Mouse (Mus musculus) A20 (cell line): ENCODE measurements around the gene Clstn3.
"Not testable (repeated sequence)": the region's sequence is repeated elsewhere in the genome, so short reads cannot be mapped to it uniquely, and the experiment has no call there.

ENCODE experiments used
- DNase-seq: peaks from one replicate; pipeline ENCODE4 v3.0.0-alpha.2; 2011; ENCODE audit warnings: low read depth, low spot score

Clstn3 gene

GRCm38 (mm10) chr6:124479573-124479930 lies 15.0 kb upstream of the Clstn3 start:
- DNase-seq, result peak; percentile 89

- DNase-seq, result no peak
Measured at GRCm38 (mm10) chr6:124478874-124479572, 14.4 kb upstream of the Clstn3 start.

GRCm38 (mm10) chr6:124477922-124478651 lies 13.5 kb upstream of the Clstn3 start:
- DNase-seq, result peak; percentile 85

GRCm38 (mm10) chr6:124477221-124477655 lies 12.6 kb upstream of the Clstn3 start:
- DNase-seq, result peak; percentile 89

GRCm38 (mm10) chr6:124476796-124477195 lies 12.2 kb upstream of the Clstn3 start:
- DNase-seq, result peak; percentile 81

- DNase-seq, result peak; percentile 76
Measured at GRCm38 (mm10) chr6:124476216-124476615, 11.6 kb upstream of the Clstn3 start.

- peak; percentile 68 for DNase-seq
Measured at GRCm38 (mm10) chr6:124475335-124476075, 10.9 kb upstream of the Clstn3 start.

- DNase-seq, result peak; percentile 92
Measured at GRCm38 (mm10) chr6:124474621-124475020, 10.0 kb upstream of the Clstn3 start.

- DNase-seq, result peak; percentile 85
Measured at GRCm38 (mm10) chr6:124472801-124473200, 8.2 kb upstream of the Clstn3 start.

GRCm38 (mm10) chr6:124471783-124472638 lies 7.4 kb upstream of the Clstn3 start:
- DNase-seq, result not testable (repeated sequence)

GRCm38 (mm10) chr6:124471121-124471520 lies 6.5 kb upstream of the Clstn3 start:
- DNase-seq, result no peak

- DNase-seq, result no peak
Measured at GRCm38 (mm10) chr6:124465729-124466128, 1.1 kb upstream of the Clstn3 start.

- no peak for DNase-seq
Measured at GRCm38 (mm10) chr6:124465299-124465698, 705 bp upstream of the Clstn3 start.

- DNase-seq, result no peak
Measured at GRCm38 (mm10) chr6:124463881-124464291, 708 bp downstream of the Clstn3 start.

GRCm38 (mm10) chr6:124459388-124459787 lies 5.2 kb downstream of the Clstn3 start:
- no peak for DNase-seq

GRCm38 (mm10) chr6:124458505-124458904 lies 6.1 kb downstream of the Clstn3 start:
- DNase-seq, result no peak

GRCm38 (mm10) chr6:124457827-124458226 lies 6.8 kb downstream of the Clstn3 start:
- no peak for DNase-seq

- DNase-seq, result no peak
Measured at GRCm38 (mm10) chr6:124456243-124456642, 8.4 kb downstream of the Clstn3 start.

- no peak for DNase-seq
Measured at GRCm38 (mm10) chr6:124453756-124454155, 10.8 kb downstream of the Clstn3 start.

- DNase-seq, result no peak
Measured at GRCm38 (mm10) chr6:124451995-124452394, 12.6 kb downstream of the Clstn3 start.

- no peak for DNase-seq
Measured at GRCm38 (mm10) chr6:124449668-124450383, 14.8 kb downstream of the Clstn3 start.
